Mouse (Mus musculus) megakaryocyte, embryonic 14.5 days (primary cell): Measurements from ENCODE around the gene Ano3. TPM values are rescaled to one million over a fixed set of nuclear protein-coding genes. Genes with fewer than 3 reads are reported as not detected.

ENCODE experiments used
- H3K27me3 ChIP-seq: replicated peaks from 2 replicates; pipeline ENCODE3; 2012; ENCODE audit warnings: inconsistent platforms
- H3K36me3 ChIP-seq: replicated peaks from 2 replicates; pipeline ENCODE3; 2012; ENCODE audit warnings: low read length, inconsistent platforms, mixed read lengths
- H3K4me1 ChIP-seq: 2 replicates; pipeline ENCODE4 v1.6.1; 2012; ENCODE audit warnings: inconsistent platforms
- H3K4me3 ChIP-seq: replicated peaks from 2 replicates; pipeline ENCODE3; 2012; ENCODE audit warnings: moderate library complexity, mild to moderate bottlenecking, inconsistent platforms
- H3K9me3 ChIP-seq: 2 replicates; pipeline ENCODE4 v1.6.1; 2012; ENCODE audit warnings: inconsistent platforms
- FLI1 ChIP-seq: IDR thresholded peaks from 2 replicates; pipeline ENCODE4 v1.6.1; 2012; ENCODE audit warnings: low read length, inconsistent platforms, mixed read lengths
- GATA1 ChIP-seq: IDR thresholded peaks from 3 replicates; pipeline ENCODE4 v1.6.1; 2012; ENCODE audit warnings: mixed read lengths, low read length, inconsistent platforms, borderline replicate concordance
- polyA plus RNA-seq: library from polyadenylated mRNA; stranded (reverse); fragments of >175 nt; gene quantifications from 2 replicates; pipeline ENCODE4 v1.2.3, GENCODE M21; 2012; ENCODE audit warnings: low replicate concordance; ENCODE audit not compliant: insufficient read depth

Ano3 gene
- polyA plus RNA-seq, 1 experiment = not detected

GRCm38 (mm10) chr2:110737981-110738380 lies 212.7 kb downstream of the Ano3 start:
- H3K9me3 ChIP-seq = no peaks in the 10 kb centered on the region
- H3K27me3 ChIP-seq = no peaks in the 10 kb centered on the region
- H3K4me3 ChIP-seq = no peak overlapping the region
- no peaks in the 10 kb centered on the region for H3K36me3 ChIP-seq
- no peaks in the 10 kb centered on the region for H3K4me1 ChIP-seq
- no peak for TF ChIP-seq GATA1
- TF ChIP-seq FLI1 = no peak

GRCm38 (mm10) chr2:110737236-110737635 lies 213.5 kb downstream of the Ano3 start:
- no peak overlapping the region for H3K4me3 ChIP-seq
- no peaks in the 10 kb centered on the region for H3K36me3 ChIP-seq
- no peaks in the 10 kb centered on the region for H3K4me1 ChIP-seq
- H3K27me3 ChIP-seq = no peaks in the 10 kb centered on the region
- no peaks in the 10 kb centered on the region for H3K9me3 ChIP-seq
- TF ChIP-seq GATA1 (no peak), FLI1 (no peak)

DNA sequence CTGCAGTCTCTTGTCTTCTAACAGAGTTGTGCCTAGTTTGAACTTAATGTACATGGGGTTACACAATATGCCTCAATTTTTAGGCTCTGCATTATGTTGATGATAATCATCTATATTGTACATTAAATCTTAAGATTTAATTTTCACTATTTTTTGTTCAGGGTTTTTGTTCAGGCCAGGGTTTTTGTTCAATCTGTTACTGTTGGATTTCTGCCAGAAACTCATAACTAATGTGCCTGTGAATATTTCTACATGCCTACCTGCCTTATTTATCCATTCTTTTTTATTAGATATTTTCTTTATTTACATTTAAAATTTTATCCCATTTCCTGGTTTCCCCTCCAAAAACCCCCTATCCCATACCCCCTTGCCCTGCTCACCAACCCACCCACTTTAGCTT lies 224.6 kb downstream of the Ano3 start:
- no peaks in the 10 kb centered on the region for H3K4me1 ChIP-seq
- no peak overlapping the region for H3K4me3 ChIP-seq
- H3K9me3 ChIP-seq = no peaks in the 10 kb centered on the region
- no peaks in the 10 kb centered on the region for H3K36me3 ChIP-seq
- no peaks in the 10 kb centered on the region for H3K27me3 ChIP-seq
- no peak for TF ChIP-seq GATA1
- no peak for TF ChIP-seq FLI1

- H3K36me3 ChIP-seq = no peaks in the 10 kb centered on the region
- no peak overlapping the region for H3K4me3 ChIP-seq
- no peaks in the 10 kb centered on the region for H3K4me1 ChIP-seq
- no peaks in the 10 kb centered on the region for H3K27me3 ChIP-seq
- TF ChIP-seq FLI1 (no peak), GATA1 (no peak)
- H3K9me3 ChIP-seq = no peaks in the 10 kb centered on the region
Measured at GRCm38 (mm10) chr2:110722208-110722607, 228.5 kb downstream of the Ano3 start.

DNA sequence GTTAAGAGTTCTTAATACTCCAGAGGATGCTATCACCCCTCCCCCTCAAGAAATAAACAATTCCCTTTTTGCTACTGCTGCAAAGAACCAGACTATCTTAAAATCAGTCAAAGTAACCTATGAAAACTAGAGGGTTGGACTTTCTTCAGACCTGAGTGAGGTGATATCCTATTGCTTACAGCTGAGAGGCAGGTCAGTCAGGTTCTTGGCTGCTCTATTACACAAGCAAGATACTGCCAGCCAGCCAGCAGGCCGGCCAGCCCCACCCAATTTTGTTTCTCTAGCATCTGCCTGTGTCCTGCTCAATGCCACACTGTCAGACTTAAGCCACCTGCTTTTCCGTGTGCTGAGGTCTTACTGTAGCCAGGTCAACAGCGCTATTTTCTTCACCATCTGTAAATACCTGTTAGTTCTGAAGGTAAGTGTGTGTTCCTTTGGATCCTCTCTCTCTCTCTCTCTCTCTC lies 229.4 kb downstream of the Ano3 start, which contains the start of gene Muc15:
Gene Muc15, plus strand, starts transcription at position 51 of the 464 bp plus-strand sequence.
- TF ChIP-seq GATA1 = no peak
- no peak for TF ChIP-seq FLI1
- Histone ChIP-seq H3K9me3 (no peaks in the 10 kb centered on the region), H3K27me3 (no peaks in the 10 kb centered on the region), H3K4me1 (no peaks in the 10 kb centered on the region), H3K4me3 (no peak within 1 kb of the TSS), H3K36me3 (no peaks in the 10 kb centered on the region)

GRCm38 (mm10) chr2:110719051-110719450 lies 231.7 kb downstream of the Ano3 start:
- Histone ChIP-seq H3K36me3 (no peaks in the 10 kb centered on the region), H3K4me3 (no peak overlapping the region), H3K27me3 (no peaks in the 10 kb centered on the region), H3K4me1 (no peaks in the 10 kb centered on the region), H3K9me3 (no peaks in the 10 kb centered on the region)
- TF ChIP-seq FLI1 = no peak
- no peak for TF ChIP-seq GATA1

DNA sequence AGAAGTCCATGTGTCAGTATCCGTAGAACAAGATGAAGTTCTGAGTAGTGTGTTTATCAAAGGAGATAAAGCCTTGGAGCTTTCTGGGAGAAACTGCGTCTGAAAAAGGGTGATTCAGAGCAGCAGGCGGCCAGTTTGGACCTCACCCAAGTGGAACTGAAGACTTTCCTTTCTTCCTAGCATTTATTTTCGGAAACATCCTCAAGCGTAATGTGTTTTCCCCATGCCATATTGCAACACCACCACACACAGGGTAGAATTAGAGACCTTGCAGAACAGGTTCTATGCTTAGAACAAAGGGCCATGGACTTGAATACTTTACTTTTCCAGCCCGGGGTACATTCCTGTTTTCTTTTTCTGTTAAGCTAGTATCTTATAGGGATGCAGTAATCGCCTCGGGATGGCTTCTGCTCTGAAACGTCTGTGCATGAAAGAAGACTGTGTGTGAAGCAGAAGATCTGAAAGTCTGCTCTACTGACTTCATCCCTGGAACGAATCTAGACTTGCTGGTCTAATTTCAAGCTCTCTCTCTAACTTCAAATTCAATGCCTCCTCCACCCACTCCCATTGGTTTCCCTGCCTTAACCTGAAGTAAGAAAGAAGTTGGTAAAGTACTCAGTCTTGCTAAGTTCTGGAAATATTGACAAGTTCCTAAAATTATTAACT lies 240.5 kb downstream of the Ano3 start:
- Histone ChIP-seq H3K4me3 (no peak overlapping the region), H3K9me3 (no peaks in the 10 kb centered on the region), H3K36me3 (no peaks in the 10 kb centered on the region), H3K4me1 (no peaks in the 10 kb centered on the region), H3K27me3 (no peaks in the 10 kb centered on the region)
- no peak for TF ChIP-seq GATA1
- no peak for TF ChIP-seq FLI1

DNA sequence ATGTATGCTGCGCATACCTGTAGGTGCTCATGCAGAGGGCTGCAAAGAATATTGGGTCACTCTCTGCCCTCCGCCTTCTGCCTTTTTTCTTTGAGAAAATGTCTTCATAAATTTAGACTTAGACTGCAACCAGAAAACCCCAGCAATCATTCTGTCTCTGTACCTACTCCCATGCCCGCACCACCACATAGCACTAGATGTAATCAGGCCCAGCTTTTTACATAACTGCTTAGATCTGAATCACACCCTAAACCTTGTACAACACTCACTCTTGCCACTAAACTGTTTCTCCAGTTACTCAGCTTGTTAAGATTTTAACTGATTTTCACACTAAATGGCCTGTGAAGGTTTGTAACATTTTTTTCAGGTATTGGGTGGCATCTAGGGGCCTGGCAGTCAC lies 241.3 kb downstream of the Ano3 start:
- TF ChIP-seq GATA1 = no peak
- TF ChIP-seq FLI1 = no peak
- Histone ChIP-seq H3K36me3 (no peaks in the 10 kb centered on the region), H3K4me3 (no peak overlapping the region), H3K4me1 (no peaks in the 10 kb centered on the region), H3K27me3 (no peaks in the 10 kb centered on the region), H3K9me3 (no peaks in the 10 kb centered on the region)

DNA sequence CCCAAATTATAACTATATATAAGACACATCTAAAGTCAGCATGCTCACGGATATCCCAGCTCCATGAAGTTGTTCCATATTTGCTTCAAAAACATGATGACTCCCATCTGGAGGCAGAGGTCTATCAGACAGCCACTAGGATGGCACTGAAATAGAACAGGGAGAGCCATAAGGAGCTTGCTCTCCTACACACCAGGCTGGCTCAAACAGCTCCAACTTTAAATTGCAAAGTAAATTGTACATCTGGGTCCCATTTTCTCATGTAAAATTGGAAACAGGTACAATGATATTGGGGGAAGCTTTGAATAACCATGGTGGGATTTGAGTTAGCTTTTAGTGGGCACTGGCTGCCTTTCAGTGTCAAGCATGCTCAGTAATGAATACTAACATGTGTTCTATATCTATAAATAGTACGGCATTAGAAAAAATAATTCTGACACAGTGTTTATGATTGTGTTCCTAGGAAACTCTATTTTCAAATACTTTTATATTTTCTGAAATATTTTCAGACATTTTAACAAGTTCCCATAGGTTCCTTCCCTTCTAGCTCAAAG lies 279.6 kb downstream of the Ano3 start:
- no peaks in the 10 kb centered on the region for H3K9me3 ChIP-seq
- H3K36me3 ChIP-seq = no peaks in the 10 kb centered on the region
- no peaks in the 10 kb centered on the region for H3K27me3 ChIP-seq
- no peak overlapping the region for H3K4me3 ChIP-seq
- TF ChIP-seq GATA1 (no peak), FLI1 (no peak)
- no peaks in the 10 kb centered on the region for H3K4me1 ChIP-seq

DNA sequence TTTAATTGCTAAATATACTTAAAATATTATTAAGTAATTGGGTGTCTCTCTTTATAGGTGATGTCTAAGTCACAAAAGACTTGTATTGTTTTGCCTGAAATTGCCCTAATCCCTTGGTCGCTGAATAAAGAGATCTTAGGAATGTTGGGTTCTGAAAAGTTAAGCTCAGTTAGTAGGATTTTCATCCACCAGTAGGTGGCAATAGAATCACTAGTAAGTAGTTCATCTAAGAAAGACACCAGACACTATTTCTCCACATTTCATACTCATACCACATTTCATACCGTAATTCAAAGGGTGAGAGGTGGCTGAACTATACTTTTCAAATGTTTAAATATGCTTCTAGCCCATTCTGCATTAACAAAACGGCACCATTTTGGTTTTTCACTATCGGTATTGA lies 287.4 kb downstream of the Ano3 start:
- H3K4me1 ChIP-seq = no peaks in the 10 kb centered on the region
- no peaks in the 10 kb centered on the region for H3K9me3 ChIP-seq
- no peak for TF ChIP-seq GATA1
- no peak for TF ChIP-seq FLI1
- H3K27me3 ChIP-seq = no peaks in the 10 kb centered on the region
- H3K36me3 ChIP-seq = no peaks in the 10 kb centered on the region
- no peak overlapping the region for H3K4me3 ChIP-seq
